Mouse (Mus musculus) lung, postnatal 14 days (tissue): Measurements from ENCODE around the gene Spata13.
A peak's percentile ranks its signal among the peaks of the same experiment; 100 is the strongest.

ENCODE experiments used
- DNase-seq: peaks from one replicate; pipeline ENCODE4 v3.0.0; 2021

Gene Spata13

DNA sequence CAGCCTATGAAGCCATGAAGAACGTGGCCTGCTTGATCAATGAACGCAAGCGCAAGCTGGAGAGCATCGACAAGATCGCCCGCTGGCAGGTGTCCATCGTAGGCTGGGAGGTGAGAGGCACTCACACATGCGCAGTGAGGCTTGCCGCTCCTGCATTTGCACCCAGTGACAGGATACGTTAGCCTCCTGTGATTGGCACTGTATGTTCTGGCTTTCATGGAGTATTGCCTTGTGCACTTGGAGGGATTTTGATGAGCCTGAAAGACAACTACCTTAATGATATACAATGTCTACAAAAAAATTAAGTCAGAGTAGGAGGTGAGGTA lies 120.0 kb downstream of the Spata13 start:
- no peak for DNase-seq

DNA sequence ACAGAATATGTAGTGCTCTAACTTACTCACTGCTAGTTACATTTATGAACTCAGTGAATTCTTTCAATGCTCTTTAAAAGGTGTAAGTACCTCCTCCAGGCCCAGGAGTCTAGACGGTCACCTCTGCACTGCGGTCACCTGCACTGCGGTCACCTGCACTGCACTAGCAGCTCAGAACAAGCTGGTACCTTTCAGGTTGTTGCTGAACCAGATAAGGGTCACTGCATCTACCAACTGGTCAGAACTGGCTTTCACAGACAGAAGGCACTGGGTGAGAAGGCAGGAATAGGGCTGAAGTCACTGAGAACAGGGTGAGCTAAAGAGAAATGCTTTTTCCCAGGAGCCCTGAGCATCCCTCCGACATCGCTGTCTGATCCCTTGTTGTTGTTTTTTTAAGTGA lies 120.9 kb downstream of the Spata13 start:
- DNase-seq: no peak

- no peak for DNase-seq
Measured at GRCm38 (mm10) chr14:60756271-60756670, 122.5 kb downstream of the Spata13 start.

GRCm38 (mm10) chr14:60757265-60757664 lies 123.5 kb downstream of the Spata13 start:
- DNase-seq: no peak

GRCm38 (mm10) chr14:60757722-60758121 lies 123.9 kb downstream of the Spata13 start:
- DNase-seq: no peak

GRCm38 (mm10) chr14:60759097-60759496 lies 125.3 kb downstream of the Spata13 start:
- no peak for DNase-seq

- DNase-seq: no peak
Measured at GRCm38 (mm10) chr14:60761801-60762200, 128.0 kb downstream of the Spata13 start.

DNA sequence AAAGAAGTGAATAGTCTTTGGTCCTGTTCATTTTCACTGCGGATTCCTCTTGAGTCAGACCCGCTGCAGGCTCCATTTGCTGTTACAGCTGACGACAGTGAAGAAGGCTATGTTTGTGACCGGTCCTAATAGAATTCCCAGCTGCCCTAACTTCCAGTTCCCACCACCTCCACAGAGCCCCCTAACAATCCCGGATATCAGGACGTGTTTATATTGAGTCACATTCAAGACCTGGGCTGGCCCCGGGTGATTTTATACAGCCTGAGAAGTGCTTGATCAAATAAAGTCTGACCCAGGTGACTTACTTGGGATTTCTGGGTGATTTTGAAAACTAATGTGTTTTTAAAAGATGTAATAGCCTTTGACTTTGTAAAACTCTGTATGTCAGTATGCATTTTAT lies 129.0 kb downstream of the Spata13 start:
- no peak for DNase-seq

GRCm38 (mm10) chr14:60763746-60764145 lies 129.9 kb downstream of the Spata13 start:
- no peak for DNase-seq

- DNase-seq: no peak
Measured at GRCm38 (mm10) chr14:60764526-60764925, 130.7 kb downstream of the Spata13 start.

GRCm38 (mm10) chr14:60765025-60765424 lies 131.2 kb downstream of the Spata13 start:
- no peak for DNase-seq

GRCm38 (mm10) chr14:60767884-60768283 lies 134.1 kb downstream of the Spata13 start, which contains the start of gene C1qtnf9:
Gene C1qtnf9 (plus strand): TSS chr14:60768134.
- DNase-seq: no peak

GRCm38 (mm10) chr14:60769340-60769739 lies 135.5 kb downstream of the Spata13 start:
- DNase-seq: no peak

- no peak for DNase-seq
Measured at GRCm38 (mm10) chr14:60770594-60770993, 136.8 kb downstream of the Spata13 start.

- peak; percentile 82 for DNase-seq
Measured at GRCm38 (mm10) chr14:60771057-60771456, 137.3 kb downstream of the Spata13 start.

GRCm38 (mm10) chr14:60773476-60773875 lies 139.7 kb downstream of the Spata13 start:
- no peak for DNase-seq

- no peak for DNase-seq
Measured at GRCm38 (mm10) chr14:60776521-60776920, 142.7 kb downstream of the Spata13 start.

GRCm38 (mm10) chr14:60777485-60777919 lies 143.7 kb downstream of the Spata13 start:
- DNase-seq: no peak

DNA sequence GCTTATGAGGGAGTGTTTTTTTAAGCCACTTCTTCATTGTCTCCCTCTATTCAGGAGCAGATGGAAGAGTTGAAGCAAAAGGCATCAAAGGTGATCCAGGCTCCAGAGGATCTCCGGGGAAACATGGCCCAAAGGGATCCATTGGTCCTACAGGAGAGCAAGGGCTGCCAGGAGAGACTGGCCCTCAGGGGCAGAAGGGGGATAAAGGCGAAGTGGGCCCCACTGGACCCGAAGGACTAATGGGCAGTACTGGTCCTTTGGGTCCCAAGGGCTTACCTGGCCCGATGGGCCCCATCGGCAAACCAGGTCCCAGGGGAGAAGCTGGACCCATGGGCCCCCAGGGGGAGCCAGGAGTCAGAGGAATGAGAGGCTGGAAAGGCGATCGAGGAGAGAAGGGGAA lies 145.4 kb downstream of the Spata13 start:
- no peak for DNase-seq

GRCm38 (mm10) chr14:60782121-60782656 lies 148.4 kb downstream of the Spata13 start:
- no peak for DNase-seq

DNA sequence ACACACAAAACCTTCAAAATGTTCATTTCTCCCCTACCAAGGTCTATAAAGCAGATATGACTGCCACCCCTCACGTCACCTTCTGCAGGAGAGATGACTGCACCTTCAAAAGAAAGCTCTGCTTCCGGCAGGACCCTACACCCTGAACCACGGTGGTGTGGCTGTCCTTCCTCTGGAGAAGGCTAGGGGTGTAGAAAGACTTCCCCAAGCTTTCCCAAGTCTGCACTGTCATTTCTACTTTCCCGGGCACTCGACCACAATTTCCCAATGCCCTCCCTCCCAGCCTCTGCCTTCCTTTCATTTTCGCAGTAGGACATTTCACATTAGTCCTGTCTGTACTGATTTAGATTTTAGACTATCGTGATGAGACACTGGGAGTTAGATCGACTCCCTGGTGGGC lies 149.4 kb downstream of the Spata13 start:
- no peak for DNase-seq

DNA sequence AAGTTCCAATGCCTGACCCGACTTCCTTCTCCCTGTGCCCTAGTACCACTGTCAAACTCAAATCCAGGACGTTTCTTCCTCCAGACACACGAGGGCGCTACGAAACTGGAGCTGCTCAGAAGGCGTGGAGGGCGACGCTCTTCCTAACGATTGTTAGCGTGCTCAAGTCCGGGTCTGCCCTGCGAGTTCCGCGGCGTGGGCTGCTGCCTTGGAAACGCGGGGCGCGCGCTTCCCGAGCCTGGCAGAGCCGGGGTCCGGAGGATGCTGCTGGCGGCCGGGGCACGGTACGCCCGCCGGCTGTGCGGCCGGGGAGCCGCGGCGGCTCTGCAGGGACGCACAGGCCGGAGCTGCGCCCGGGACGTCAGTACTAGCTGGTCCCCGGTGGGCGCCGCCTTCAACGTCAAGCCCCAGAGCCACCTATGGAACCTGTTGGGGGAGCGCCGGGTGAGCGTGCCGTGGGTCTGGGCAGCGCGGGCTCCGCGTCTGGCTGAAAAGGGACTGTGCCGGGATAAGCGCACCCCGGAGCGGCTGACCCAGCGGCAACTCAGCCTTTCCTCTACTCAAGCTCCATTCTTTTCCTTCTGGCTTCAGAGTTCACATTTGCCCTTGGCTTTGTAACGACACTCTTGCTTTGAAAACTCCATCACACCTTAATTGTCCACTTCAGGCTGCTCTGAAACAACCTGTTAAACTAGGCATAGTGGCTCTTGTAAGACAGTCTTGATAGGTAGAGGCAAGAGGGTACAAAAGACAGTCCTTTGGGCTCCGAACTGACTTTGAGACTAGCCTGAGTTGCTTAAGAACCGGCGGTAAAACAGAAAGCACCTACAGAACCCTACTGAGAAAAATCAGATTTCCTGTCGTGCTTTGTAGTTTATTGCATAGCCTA lies 150.9 kb downstream of the Spata13 start, which contains the start of gene Mipep:
TSS of gene Mipep (plus strand) at position 147 of the 889 bp plus-strand sequence.
- peak; percentile 86 for DNase-seq

DNA sequence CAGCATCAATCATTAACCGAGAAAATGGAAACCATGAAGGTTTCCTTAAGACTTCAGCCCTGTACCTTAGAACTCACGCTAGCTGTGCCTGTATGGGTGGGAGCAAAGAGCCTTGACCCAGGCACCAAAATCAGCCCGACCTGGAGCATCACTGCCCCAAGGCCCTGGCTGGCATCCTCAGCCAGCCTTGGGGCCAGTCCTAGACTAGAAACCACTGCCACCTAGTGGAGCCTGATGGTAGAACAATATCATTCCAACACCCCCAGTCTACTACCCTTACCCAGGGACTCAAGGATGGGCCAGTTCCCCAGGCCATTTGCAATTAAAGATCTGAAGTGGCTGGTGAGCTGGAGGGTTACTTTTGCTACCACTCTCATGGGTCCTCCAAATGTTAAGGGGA lies 156.3 kb downstream of the Spata13 start:
- DNase-seq: peak; percentile 77

GRCm38 (mm10) chr14:60796600-60797322 lies 163.0 kb downstream of the Spata13 start:
- DNase-seq: no peak
